Mouse (Mus musculus) MEL (cell line): Measurements from ENCODE around the gene Atic.

Experiments used
- CHD2 ChIP-seq: IDR thresholded peaks from 2 replicates; pipeline ENCODE4 v1.6.1; 2011; ENCODE audit warnings: low read length, improper control_type of control experiment
- CTCF ChIP-seq, 3 experiments: IDR thresholded peaks in 2 of 3; conservative IDR thresholded peaks in 1 of 3; 2 replicates each; pipeline ENCODE4 v1.5.1; 2011 to 2012; ENCODE audit warnings: low read length in 3 of 3, low read depth in 2 of 3, mild to moderate bottlenecking in 2 of 3, improper control_type of control experiment in 1 of 3, inconsistent platforms in 1 of 3, mixed read lengths in 1 of 3, moderate library complexity in 1 of 3; ENCODE audit not compliant: control insufficient read depth in 1 of 3, insufficient read depth in 1 of 3, poor library complexity in 1 of 3, severe bottlenecking in 1 of 3
- EP300 ChIP-seq, 2 experiments: IDR thresholded peaks; 2 replicates each; pipeline ENCODE4 v1.6.1; 2011; ENCODE audit warnings: improper control_type of control experiment in 2 of 2, low read length in 2 of 2, low read depth in 1 of 2, mild to moderate bottlenecking in 1 of 2
- HCFC1 ChIP-seq: IDR thresholded peaks from 2 replicates; pipeline ENCODE4 v1.6.1; 2012; ENCODE audit warnings: low read depth, mild to moderate bottlenecking, inconsistent platforms, low read length, improper control_type of control experiment, moderate library complexity
- NELFE ChIP-seq: IDR thresholded peaks from 2 replicates; pipeline ENCODE4 v1.6.1; 2011; ENCODE audit warnings: low read depth, low read length, improper control_type of control experiment
- POLR2A ChIP-seq, 2 experiments: IDR thresholded peaks; 2 replicates each; pipeline ENCODE4 v1.6.1; 2011 to 2012; ENCODE audit warnings: low read length in 2 of 2, mild to moderate bottlenecking in 2 of 2, control low read depth in 1 of 2, improper control_type of control experiment in 1 of 2, low read depth in 1 of 2, moderate library complexity in 1 of 2; ENCODE audit not compliant: control insufficient read depth in 1 of 2, insufficient read depth in 1 of 2, poor library complexity in 1 of 2
- POLR2AphosphoS5 ChIP-seq: IDR thresholded peaks from 2 replicates; pipeline ENCODE4 v1.6.1; 2012; ENCODE audit warnings: low read depth, borderline replicate concordance, mild to moderate bottlenecking, inconsistent platforms, low read length, moderate library complexity, mixed read lengths
- SIN3A ChIP-seq: IDR thresholded peaks from 2 replicates; pipeline ENCODE4 v1.6.1; 2012; ENCODE audit warnings: low read length, improper control_type of control experiment, inconsistent platforms
- TAL1 ChIP-seq: IDR thresholded peaks from 2 replicates; pipeline ENCODE4 v1.6.1; 2012; ENCODE audit warnings: mild to moderate bottlenecking, inconsistent platforms, low read length, moderate library complexity, mixed read lengths
- USF1 ChIP-seq: IDR thresholded peaks from 2 replicates; pipeline ENCODE4 v1.6.1; 2014; ENCODE audit warnings: low read depth, mild to moderate bottlenecking, inconsistent platforms, low read length, improper control_type of control experiment, moderate library complexity
- USF2 ChIP-seq, 2 experiments: IDR thresholded peaks; 2 replicates each; pipeline ENCODE4 v1.6.1; 2011 to 2012; ENCODE audit warnings: improper control_type of control experiment in 2 of 2, low read length in 2 of 2, borderline replicate concordance in 1 of 2, inconsistent platforms in 1 of 2, low read depth in 1 of 2, mild to moderate bottlenecking in 1 of 2; ENCODE audit not compliant: insufficient read depth in 1 of 2
- ZKSCAN1 ChIP-seq: IDR thresholded peaks from 2 replicates; pipeline ENCODE4 v1.6.1; 2012; ENCODE audit warnings: low read depth, mild to moderate bottlenecking, inconsistent platforms, low read length, improper control_type of control experiment, moderate library complexity

DNA sequence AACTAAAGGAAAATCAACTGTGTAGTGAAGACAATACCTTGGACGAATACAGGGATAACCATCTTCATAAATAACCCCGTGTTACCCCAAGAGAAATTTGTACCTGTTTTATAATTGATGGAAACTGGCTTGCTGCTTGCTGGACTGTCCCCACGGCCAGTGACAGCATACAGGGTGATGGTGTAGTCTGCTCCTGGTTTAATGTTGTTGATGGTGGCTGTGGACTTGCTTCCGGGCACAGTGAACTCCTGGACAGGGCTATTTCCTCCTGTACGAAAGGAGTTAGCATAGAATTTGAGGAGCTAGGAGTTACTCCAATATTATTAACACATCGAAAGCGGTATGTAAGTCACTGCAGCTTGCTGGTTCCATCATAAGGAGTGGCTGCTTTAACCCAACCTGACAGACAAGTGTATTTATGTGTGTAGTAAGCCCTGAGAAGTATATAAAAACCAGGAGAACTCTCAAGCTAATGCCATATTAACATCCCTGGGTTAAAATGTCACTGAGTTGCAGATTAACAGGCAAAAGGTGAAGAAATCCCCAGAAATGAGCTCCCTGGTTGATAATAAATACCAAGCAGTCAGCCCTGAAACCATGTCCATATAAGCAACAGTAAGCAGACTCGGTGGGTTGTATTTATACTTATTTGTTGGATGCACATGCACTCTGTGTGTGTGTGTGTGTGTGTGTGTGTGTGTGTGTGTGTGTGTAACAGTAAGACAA lies 49.8 kb downstream of the Atic start:
- TF ChIP-seq POLR2A (IDR thresholded peaks at IDR 0.05; ENCODE audit: control insufficient read depth in 1 of 2, insufficient read depth in 1 of 2, low read depth in 1 of 2, low read length in 2 of 2, poor library complexity in 1 of 2) (no peak), TAL1 (no peak), SIN3A (no peak), ZKSCAN1 (no peak), CTCF (IDR thresholded peaks at IDR 0.05 in 2 of 3, conservative IDR thresholded peaks at IDR 0.05 in 1 of 3; ENCODE audit: control insufficient read depth in 1 of 3, insufficient read depth in 1 of 3, low read depth in 2 of 3, low read length in 3 of 3, poor library complexity in 1 of 3, severe bottlenecking in 1 of 3) (no peak), HCFC1 (no peak), EP300 (IDR thresholded peaks at IDR 0.05; ENCODE audit: low read depth in 1 of 2, low read length in 2 of 2) (no peak), NELFE (no peak), POLR2AphosphoS5 (no peak), USF2 (IDR thresholded peaks at IDR 0.05; ENCODE audit: borderline replicate concordance in 1 of 2, insufficient read depth in 1 of 2, low read depth in 1 of 2, low read length in 2 of 2) (no peak), USF1 (no peak), CHD2 (no peak)
